Mouse (Mus musculus) lung, postnatal 36 days (tissue): ENCODE results near the gene Ptk6.

Experiments
- DNase-seq: peaks from one replicate; pipeline ENCODE4 v3.0.0; 2022; ENCODE audit warnings: mixed read lengths

Gene Ptk6

GRCm38 (mm10) chr2:181202422-181202821 is at the start of gene Ptk6:
TSS of gene Ptk6 (minus strand) at chr2:181202789.
- DNase-seq: no peak

GRCm38 (mm10) chr2:181251841-181252240 is 49.3 kb upstream of the Ptk6 start:
- DNase-seq: no peak

GRCm38 (mm10) chr2:181249217-181249616 is 46.6 kb upstream of the Ptk6 start:
- no peak for DNase-seq

GRCm38 (mm10) chr2:181245031-181245430 is 42.4 kb upstream of the Ptk6 start:
- no peak for DNase-seq

GRCm38 (mm10) chr2:181243706-181244394 is 41.3 kb upstream of the Ptk6 start:
- peak; percentile 72 for DNase-seq

GRCm38 (mm10) chr2:181242314-181242665 is 39.7 kb upstream of the Ptk6 start:
- DNase-seq: no peak

- DNase-seq: peak; percentile 79
These were observed 39.2 kb upstream of the Ptk6 start, which contains the start of gene Helz2 for GRCm38 (mm10) chr2:181241602-181242313. TSS of gene Helz2 (minus strand) at chr2:181242027.

GRCm38 (mm10) chr2:181240806-181241440 is 38.3 kb upstream of the Ptk6 start:
- DNase-seq: no peak

- no peak for DNase-seq
These were observed 36.7 kb upstream of the Ptk6 start for GRCm38 (mm10) chr2:181239261-181239660.

- no peak for DNase-seq
These were observed 36.3 kb upstream of the Ptk6 start for GRCm38 (mm10) chr2:181238861-181239260.

GRCm38 (mm10) chr2:181238091-181238610 is 35.6 kb upstream of the Ptk6 start:
- DNase-seq: no peak

- DNase-seq: no peak
These were observed 34.8 kb upstream of the Ptk6 start for GRCm38 (mm10) chr2:181237251-181238014.

- peak; percentile 49 for DNase-seq
These were observed 33.3 kb upstream of the Ptk6 start for GRCm38 (mm10) chr2:181235681-181236566.

- no peak for DNase-seq
These were observed 32.1 kb upstream of the Ptk6 start for GRCm38 (mm10) chr2:181234680-181235079.

- DNase-seq: no peak
These were observed 30.9 kb upstream of the Ptk6 start for GRCm38 (mm10) chr2:181233443-181233842.

- DNase-seq: no peak
These were observed 28.6 kb upstream of the Ptk6 start for GRCm38 (mm10) chr2:181231171-181231570.

- peak; percentile 69 for DNase-seq
These were observed 25.7 kb upstream of the Ptk6 start for GRCm38 (mm10) chr2:181228335-181228734.

- DNase-seq: no peak
These were observed 24.5 kb upstream of the Ptk6 start for GRCm38 (mm10) chr2:181227122-181227521.

GRCm38 (mm10) chr2:181224994-181225393 is 22.4 kb upstream of the Ptk6 start:
- DNase-seq: no peak

- DNase-seq: no peak
These were observed 17.8 kb upstream of the Ptk6 start for GRCm38 (mm10) chr2:181220361-181220760.

GRCm38 (mm10) chr2:181219538-181220216 is 17.1 kb upstream of the Ptk6 start, which contains the start of gene Fndc11:
TSS of gene Fndc11 (plus strand) at chr2:181220013.
- DNase-seq: peak; percentile 94
